Mouse (Mus musculus) frontal cortex, postnatal 14 days (tissue): ENCODE results near the gene Msi2.

ENCODE experiments used
- DNase-seq, 2 experiments: peaks; one replicate each; pipeline ENCODE4 v3.0.0; 2022; ENCODE audit warnings: low spot score in 2 of 2

Msi2 gene

DNA sequence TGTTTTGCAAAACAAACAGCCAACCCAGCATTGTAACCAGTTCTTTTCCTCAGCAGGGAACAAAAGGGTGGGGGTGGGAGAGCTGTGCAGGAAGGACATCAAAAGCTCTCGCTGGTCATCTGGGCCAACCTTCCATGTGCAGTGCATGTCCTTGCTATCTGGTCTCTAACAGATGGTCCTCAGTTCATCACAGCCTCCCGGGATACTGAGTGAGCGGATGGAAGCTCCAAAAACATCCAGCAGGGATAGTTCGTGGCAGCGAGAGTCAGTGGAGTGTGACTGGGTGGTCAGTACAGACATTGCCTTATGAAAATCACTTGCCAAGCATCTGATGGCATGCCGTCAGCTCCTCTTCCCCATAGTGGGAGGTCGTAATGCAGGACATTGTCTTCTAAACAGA, 153.5 kb downstream of the Msi2 start:
- no peak for DNase-seq

DNA sequence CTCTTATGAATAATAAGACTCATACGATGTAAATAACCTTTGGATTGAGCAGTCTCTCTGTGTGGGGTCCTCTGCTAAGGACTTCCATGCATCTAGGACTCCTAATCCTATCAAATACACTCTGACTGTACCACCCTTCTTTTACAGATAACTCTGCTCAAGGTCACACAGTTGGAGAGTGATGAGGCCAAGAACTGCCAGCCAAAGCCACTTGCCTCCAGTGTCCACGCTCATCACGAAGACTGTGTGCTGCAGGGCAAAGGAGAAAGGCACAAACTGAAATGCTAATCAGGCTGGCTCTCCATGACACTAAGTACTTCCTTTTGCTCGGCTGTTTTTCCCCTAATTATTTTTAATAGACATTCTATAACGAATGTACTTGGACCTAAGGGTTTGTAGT, 153.9 kb downstream of the Msi2 start:
- DNase-seq, result no peak

DNA sequence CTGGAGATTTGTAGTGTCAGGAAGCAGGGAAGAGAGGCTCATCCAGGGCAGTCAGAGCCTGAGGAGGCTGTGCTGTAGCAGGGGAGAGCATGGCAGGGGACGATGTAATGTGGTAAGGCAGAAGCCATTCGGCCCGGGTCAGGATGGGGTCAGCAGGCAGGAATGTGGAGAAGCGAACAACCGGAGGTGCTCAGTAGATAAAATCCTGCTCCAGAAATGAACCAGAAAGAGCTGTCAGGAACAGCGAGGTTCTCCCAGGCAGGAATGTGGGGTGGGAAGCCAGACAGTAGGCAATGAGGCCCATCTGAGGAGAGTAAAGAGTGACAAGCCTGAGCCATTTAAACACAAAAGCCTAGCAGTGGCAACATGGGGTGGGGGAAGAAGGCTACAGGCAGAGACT, 157.1 kb downstream of the Msi2 start:
- no peak for DNase-seq

DNA sequence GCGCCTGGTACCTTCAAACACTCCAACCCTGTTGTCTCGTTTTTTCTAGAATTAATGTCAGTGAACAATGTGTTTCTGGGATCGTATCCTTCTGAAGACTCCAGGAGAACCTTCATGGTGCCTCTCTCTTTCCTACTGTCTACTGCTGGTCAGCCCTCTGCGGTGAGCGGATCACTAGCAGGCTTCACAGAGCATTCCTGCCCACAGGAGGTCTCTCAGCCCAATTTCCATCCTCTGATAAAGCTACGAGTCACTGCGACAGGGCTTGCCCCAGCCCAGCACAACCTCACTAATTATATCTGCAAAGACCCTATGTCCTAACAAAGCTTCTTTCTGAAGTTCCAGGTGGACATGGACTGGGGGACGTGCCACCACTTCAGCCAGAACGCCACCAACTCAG, 157.7 kb downstream of the Msi2 start:
- no peak for DNase-seq

DNA sequence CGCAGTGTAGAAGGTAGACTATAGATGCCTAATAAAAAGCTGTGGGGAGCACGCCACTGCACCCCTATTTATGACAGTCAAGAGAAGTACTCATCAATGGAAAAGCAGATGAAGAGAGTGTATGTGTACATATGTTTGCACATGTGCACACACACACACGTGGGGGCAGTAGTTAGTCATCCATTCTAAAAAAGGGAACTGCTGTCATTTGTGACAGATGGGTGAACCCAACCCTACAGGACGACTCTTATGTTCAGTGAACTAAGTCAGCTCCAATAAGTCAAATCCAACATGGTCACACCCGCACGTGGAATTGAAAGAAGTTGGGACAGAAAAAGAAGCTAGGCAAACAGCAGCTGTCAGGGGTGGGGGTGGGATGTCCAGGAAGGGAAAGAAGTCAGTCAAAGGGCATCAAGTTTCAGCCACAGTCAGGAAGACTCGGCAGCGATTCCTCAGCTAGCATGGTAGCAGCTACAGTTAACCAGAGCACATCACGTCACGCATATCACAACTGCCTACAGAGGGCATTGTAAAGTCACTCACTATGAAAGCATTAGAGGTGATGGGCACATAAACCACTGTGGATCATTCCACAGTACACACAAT, 158.8 kb downstream of the Msi2 start:
- no peak for DNase-seq

DNA sequence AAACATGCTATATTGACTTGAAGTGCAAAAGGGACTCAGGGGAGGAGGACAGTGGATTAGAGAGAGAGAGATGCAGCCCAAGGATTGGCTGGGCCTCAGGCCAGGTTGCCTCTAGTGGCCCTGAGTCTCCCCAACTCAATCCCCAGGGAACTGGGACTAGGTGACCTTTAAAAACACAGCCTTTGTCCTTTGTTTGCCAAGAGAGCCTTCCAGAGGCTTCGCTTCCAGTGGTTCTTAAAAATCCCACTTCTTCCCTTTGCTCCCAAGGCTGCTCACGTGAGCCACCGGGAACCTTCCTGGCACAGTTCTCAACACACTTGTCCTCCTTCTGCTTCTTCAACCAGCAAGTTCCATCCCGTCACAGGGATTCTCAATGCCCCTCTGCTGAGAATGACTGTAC, 159.6 kb downstream of the Msi2 start:
- DNase-seq, result no peak

DNA sequence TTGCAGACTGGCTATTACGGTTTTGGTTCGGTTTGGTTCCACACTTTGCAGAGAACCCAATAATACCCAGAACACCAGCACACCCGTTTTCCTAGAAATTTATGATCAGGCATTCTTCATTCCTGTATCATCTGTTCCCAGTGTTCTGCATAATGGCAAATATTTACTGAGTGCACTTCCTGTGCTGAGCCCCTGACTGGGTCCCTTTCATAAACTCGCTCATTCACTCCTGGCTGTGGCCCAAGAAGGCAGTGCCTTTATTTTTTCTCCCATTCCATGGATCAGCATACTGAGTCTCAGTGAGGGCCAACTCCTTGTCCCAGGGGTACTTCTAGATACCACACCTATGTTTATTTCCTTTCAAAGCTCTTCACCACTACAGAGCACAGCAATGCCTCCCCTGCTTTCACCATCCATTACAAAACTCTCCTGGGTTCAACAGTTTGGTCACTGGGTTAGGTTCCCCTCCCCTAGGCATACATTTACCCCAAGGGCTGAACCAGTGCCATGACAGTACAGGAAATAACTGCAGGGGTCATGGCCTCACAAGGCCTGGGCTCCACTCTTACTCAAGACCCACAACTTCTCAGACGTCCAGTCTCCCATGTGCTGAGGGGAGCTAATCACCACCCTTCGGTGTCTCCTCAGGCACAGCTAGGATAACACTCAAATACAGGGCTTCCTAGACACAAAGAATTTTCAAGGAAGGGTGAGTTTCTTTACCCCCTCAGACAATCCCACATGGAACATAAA, 160.3 kb downstream of the Msi2 start:
- DNase-seq, result no peak

DNA sequence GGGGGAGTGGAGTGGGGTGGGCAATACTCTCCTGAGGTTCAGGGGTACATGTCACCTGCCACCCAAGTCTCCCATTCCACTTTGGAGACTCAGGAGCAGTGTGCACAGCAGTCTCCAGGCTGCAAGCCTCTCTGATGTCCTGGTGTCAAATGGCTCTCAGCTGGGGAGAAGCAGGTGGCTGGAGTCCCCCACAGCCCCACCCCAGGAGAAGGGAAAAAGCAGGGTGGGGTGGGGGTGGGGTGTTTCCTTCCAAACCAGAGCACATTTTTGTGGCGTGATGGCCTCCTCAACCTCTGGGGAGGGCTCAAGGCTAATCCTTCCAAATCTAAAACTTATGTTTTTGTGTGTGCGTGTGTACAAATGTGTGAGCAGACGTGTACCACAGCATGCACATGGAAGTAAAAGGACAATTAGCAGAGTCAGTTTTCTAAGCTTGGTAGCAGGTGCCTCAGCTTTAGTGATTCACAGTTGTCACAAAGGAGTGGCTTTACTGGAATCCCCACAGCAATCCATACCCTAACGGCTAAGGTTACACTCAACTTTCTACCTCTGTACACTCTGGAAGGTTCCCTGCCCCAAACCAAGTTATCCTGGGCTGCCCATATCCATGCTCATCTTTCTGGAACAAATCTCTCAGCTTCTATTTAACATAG, 161.1 kb downstream of the Msi2 start:
- DNase-seq, result no peak

DNA sequence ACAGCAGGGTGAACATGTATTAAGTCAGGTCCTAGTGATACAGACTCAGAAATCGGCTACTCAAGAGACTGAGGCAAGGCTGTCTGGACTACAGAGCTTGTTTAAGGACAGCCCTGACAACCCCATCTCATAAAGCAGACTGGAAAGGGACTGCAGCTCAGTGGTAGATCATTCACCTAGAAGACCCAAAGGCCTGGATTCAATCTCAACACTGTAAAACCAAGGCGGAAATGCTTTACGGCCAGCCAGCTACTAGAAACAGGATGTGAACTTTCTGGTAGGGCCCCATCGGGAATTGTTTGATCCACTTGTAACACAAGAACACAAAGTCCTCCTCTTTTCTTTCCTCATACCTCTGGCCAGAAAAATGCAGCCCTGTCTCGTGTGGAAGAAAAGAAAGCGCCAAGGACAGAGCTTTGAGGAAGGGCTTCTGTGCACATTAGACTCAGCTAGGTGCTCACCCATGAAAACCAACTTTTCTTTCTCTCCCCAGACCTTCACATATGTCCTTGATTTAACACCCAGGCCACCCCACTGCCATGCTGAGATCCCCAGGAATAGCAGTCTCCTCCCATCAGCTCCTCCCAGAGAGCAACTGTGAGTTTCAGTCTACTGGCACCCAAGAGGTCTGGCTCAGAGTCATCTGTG, 162.3 kb downstream of the Msi2 start:
- DNase-seq, result no peak

DNA sequence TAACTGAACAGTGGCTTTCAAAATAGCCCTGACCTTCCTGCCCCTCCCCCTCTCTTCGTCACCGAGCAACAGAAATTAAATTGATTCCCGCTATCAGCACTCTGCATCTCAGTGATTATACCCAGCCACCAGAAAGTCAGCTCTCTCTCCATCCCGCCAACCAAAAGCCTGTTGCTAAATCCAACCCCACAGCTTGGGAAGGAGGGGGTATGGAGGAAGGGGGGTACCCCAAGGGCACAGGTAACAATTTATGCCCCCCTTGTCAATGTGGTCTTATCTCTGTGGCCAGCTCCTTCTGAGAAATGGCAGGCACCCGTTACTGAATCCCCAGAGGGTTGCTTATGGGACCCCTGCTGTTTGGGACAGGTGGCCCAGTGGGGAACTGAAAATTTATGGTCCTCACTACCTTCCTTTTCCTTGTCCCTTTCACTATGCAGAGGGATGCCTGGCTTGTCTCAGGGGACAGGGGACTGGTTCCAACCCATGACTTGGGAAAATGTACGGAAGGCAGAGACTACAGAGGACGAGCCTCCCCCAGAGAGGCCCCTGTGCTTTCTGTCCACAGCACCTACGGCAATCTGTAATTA, 163.0 kb downstream of the Msi2 start:
- DNase-seq, result no peak

DNA sequence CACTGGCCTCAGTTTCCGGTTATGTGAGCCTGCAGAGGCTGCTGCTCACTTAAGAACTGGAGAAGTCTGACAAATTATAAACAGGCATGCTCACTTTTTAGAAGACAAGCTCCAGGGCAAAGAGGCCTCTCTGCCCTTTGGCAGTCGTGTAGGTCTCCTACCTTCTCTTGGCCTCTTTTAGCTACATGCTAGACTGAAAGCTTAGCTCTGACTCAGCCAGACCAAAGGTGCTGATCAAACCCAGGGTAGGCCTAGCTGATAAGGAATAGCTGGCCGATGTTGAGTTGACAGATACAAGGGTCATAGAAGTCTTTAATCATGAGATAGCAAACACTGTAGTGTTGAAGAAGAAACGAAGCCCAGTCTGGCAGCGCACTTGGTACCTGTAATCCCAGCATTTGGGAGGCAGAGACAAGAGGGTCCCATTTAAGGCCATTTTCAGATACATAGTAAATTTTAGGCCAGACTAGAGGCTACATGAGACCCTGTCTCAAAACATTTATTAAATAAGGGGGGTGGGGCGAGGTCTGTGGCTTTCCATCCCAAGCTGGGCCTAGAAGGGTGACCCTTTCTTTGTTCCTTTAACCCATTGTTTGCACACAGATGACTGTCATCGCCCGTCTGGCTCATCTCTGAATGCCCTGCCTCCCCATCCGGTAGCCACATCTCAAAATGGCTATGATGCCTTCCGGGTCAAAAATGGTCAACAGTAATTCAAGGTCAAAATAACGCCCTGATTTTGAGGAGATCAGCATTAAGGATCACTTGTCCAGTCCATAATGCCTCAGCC, 164.6 kb downstream of the Msi2 start:
- DNase-seq, result no peak

DNA sequence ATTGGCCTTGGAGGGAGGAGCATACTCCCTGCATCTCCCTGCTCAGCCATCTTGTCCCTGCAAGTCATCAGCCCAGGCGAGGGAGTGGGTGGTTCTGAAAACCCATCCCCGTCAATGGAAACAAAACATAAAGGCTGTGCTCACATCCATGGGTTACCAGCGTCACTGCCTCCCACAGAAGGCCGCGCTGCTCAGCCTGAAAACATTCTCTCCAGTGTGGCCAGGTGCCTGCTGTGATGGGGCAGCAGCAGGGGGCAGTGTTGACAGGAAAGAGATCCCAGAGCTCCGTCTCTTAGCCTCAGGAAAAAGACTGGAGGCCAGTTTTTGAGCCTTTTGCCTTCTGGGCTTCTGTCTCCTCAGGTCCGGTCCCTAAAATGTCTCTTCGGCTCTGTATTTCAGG, 165.3 kb downstream of the Msi2 start:
- DNase-seq, result peak; percentile 41 to 50

DNA sequence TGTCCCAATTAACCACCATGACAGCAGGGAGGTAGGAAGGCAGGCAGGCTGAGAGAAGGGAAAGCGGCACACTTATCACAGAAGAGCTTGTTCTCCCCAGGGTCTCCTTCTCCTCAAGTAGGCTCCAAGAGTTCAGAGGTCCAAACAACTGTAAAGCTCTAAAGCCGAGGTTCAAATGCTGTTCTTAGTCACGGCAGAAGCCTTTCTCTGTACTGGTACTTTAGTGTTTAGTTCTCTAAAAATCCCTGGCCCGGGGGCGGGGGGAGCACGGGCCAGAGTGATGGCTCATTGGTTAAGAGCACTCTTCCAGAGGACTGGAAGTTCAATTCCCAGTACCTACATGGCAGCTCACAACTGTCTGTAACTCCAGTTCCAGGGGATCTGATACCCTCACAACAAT, 165.9 kb downstream of the Msi2 start:
- DNase-seq, result no peak

DNA sequence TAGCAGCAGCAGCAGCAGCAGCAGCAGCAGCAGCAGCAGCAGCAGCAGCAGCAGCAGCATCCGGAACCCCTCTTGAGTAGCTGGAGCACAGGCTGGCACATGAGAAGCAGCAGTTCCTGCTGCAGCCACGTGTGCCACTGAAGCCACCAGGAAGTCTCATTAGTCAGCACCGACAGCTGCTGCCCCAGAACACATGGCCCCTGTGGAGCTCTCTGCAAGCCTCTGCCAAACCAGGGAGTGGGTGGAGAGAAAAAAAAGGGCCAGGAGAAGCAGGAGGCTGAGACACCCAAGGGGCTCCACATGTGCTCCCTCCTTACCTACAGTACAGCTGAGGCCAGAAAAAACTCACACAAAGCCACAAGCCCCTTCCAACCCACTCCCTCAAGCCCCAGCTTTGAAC, 167.3 kb downstream of the Msi2 start:
- DNase-seq, result peak; percentile 24 to 45

DNA sequence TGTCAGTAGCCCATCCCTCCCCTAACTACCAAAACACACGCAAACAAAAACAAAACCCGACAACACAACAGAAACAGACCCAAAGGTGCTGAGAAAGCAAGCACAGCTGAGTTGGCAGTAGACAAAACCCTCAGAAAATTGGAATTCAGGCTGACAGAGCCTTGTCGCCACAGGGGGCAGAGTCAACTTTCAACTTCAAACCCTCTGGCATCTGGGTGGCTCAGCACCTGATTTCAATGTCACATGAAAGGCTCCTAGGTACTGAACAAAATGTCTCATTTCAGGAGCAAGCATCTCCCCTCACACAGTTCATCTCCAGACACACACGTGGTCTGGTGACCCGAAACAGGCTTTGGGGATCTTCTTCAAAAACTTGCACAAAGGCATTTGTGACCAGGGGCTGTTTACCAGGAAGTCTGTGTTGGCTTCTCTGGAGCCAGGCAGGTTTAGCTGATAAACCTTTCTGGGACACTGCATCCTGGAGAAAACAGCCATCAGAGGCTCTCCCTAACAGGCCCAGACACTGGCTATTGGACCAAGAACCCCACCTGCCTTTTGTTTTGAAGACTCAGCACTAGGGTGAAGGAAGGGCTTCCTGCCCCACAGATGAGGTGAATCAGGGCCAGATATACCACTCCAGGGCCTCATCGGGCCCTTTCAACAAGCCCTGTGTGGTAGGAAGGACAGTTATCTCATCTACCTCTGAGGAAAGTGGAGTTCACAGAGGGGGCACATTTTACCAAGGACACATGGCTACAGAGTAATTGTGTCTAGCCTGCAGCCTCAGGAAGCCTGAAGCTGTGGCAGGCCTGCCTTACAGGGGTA, 168.0 kb downstream of the Msi2 start:
- no peak for DNase-seq

DNA sequence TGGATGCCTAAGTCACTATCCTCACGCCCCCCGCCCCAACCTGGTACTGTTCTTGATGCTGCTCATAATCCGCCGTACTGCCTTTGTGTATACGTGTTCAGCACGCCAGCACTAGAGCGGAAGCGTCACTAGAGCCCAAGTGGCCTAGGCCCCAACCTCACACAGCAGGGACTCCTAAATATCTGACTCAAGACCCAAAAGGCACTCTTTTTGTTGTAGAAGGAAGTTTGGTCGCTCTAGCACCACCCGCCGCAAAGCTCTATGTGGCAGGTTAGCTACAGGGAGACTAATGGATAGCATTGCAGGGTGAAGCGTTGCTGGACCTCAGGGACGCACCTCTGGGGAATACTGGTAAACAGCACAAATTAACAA, 168.8 kb downstream of the Msi2 start:
- no peak for DNase-seq

DNA sequence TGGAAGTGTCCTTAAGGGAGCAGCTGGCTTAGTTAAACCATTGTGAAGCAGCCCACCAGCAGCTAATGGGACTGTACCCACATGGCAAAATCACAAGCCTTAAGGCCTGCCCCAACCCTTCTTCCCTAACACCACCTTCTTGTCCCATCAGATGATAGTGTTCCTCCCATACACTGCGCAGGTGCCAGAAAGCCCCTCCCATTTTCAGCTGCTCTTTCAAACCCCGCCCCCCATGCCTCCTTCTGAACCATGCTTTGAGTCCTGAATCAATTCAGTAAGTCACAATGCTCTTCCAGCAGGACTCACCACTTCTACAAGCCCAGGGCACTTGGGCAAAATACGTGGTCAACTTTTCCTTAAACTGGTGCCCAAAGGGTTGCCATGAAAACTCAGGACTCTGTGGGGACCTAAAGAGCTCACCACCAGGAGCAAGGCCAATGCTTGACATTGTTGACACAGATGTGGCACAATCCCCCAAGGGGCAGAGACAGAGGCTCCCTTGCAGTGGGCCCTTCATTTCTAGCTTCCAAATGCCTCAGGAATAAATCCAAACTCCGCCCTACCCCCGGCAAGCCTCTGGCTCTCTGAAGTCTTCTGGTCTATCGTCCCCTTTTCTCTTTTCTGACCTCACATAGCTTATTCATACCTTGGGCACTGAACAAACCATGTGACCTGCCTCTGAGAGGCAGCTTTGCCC, 169.3 kb downstream of the Msi2 start:
- no peak for DNase-seq

DNA sequence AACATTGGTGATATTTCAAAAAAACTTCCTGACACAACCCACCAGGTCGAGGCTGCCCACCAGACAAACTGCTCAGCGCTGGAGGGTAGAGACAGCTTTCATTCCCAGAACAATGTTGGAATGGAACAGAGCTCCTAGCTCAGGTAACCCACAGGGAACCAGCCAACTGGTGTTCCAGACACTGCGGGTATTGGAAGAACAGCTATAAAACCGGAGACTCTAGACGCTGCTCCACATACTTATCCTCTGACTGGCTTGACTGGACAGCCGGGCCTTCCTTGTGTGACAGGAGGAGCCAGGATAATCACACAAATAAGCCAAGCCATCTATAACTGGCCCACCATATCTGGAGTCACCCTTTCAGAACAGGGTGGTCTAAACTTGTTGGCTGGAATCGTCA, 169.9 kb downstream of the Msi2 start:
- DNase-seq, result no peak

DNA sequence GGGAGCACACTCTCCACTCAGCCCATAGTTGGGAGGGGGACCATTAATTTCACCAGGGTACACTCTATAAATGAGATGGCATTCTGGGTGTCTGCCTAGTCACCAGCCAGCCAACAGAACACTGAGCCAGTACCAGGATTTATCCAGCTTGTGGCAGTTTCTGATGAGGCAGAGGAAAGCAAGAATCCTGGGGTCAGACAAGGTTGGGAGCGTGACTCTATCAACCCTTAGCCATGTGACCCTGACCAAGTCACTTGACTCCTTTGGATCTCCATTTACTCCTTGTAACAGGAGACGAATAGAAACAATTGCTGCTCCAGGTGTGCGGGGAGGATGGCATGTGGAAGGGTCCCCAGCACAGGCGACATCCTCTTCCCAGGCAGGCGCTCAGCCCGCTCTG, 174.5 kb downstream of the Msi2 start:
- DNase-seq, result no peak

DNA sequence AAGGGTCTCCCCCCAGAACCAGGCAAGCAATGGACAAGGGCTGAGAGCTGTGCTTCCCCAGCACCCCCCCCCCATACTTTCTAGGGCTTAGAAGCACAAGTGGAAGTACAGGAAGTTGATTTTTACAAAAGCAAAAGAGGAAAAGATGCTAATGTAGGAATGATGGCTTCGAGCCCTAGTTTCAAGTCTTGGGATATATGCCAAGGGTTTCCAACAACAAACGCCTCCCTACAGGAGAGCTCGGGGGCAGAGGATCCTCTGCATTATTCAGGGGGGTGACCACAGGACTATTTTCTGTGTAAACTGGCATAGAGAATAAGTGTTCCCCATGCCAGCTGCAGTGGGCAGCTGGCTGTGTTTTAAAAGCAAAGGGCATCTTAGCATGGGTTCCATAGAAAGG, 175.5 kb downstream of the Msi2 start:
- no peak for DNase-seq
